Mouse (Mus musculus) inflammation-experienced regulatory T-cells, adult 6 months (primary cell): ENCODE data around the gene Mrps14. TPM values are rescaled to one million over a fixed set of nuclear protein-coding genes. Genes with fewer than 3 reads are reported as not detected.

ENCODE experiments used
- ATAC-seq: one replicate; pipeline ENCODE4 v1.8.0; 2017
- polyA plus RNA-seq, 3 experiments: library from polyadenylated mRNA; unstranded; fragments of 100-300 nt; shearing (Covaris generic); gene quantifications; one replicate each; pipeline ENCODE4 v1.2.1; 2017

The Mrps14 gene
- 100 to 1,000 TPM; 250 to 282 (median 266) TPM for polyA plus RNA-seq

GRCm38 (mm10) chr1:160194529-160195336, at the start of gene Mrps14:
Gene Mrps14 (plus strand): TSS chr1:160195215.
- peak; percentile 98 for ATAC-seq

- ATAC-seq, result no peak
These were observed 49.4 kb upstream of the Mrps14 start for GRCm38 (mm10) chr1:160145606-160146005.

GRCm38 (mm10) chr1:160147274-160147673, 47.7 kb upstream of the Mrps14 start:
- ATAC-seq, result no peak

GRCm38 (mm10) chr1:160149291-160149906, 45.6 kb upstream of the Mrps14 start:
- no peak for ATAC-seq

- ATAC-seq, result no peak
These were observed 44.3 kb upstream of the Mrps14 start for GRCm38 (mm10) chr1:160150726-160151125.

- ATAC-seq, result no peak
These were observed 41.5 kb upstream of the Mrps14 start, which contains the start of gene Tnn for GRCm38 (mm10) chr1:160153480-160153879. Gene Tnn (minus strand): TSS chr1:160153580.

GRCm38 (mm10) chr1:160158190-160158589, 36.8 kb upstream of the Mrps14 start:
- no peak for ATAC-seq

- ATAC-seq, result no peak
These were observed 28.4 kb upstream of the Mrps14 start for GRCm38 (mm10) chr1:160166600-160166999.

- ATAC-seq, result no peak
These were observed 18.1 kb upstream of the Mrps14 start for GRCm38 (mm10) chr1:160176903-160177302.

GRCm38 (mm10) chr1:160181216-160181615, 13.8 kb upstream of the Mrps14 start:
- no peak for ATAC-seq

- ATAC-seq, result no peak
These were observed 10.5 kb upstream of the Mrps14 start for GRCm38 (mm10) chr1:160184506-160184905.

GRCm38 (mm10) chr1:160195337-160195663, 285 bp downstream of the Mrps14 start:
- ATAC-seq, result peak; percentile 21

- no peak for ATAC-seq
These were observed 10.5 kb downstream of the Mrps14 start for GRCm38 (mm10) chr1:160205486-160205885.

- no peak for ATAC-seq
These were observed 14.8 kb downstream of the Mrps14 start for GRCm38 (mm10) chr1:160209844-160210243.

- no peak for ATAC-seq
These were observed 15.6 kb downstream of the Mrps14 start for GRCm38 (mm10) chr1:160210566-160210965.

GRCm38 (mm10) chr1:160211597-160212122, 16.6 kb downstream of the Mrps14 start:
- ATAC-seq, result no peak

GRCm38 (mm10) chr1:160212123-160212691, 17.2 kb downstream of the Mrps14 start:
- ATAC-seq, result no peak

GRCm38 (mm10) chr1:160212703-160213669, 18.0 kb downstream of the Mrps14 start, which contains the start of gene Cacybp:
Gene Cacybp (minus strand): TSS chr1:160212875.
- ATAC-seq, result peak; percentile 89

- ATAC-seq, result no peak
These were observed 19.2 kb downstream of the Mrps14 start for GRCm38 (mm10) chr1:160214171-160214570.

GRCm38 (mm10) chr1:160217898-160218297, 22.9 kb downstream of the Mrps14 start:
- ATAC-seq, result no peak

GRCm38 (mm10) chr1:160224093-160224492, 29.1 kb downstream of the Mrps14 start:
- ATAC-seq, result no peak

- ATAC-seq, result no peak
These were observed 32.2 kb downstream of the Mrps14 start for GRCm38 (mm10) chr1:160227196-160227595.
